Mouse (Mus musculus): Measurements from ENCODE around the gene Mpzl2.
A peak's percentile ranks its signal among the peaks of the same experiment; 100 is the strongest.

Mpzl2 gene

GRCm38 (mm10) chr9:45039499-45039898, at the start of gene Mpzl2:
Gene Mpzl2 (plus strand): TSS chr9:45039799.
- DNase-seq, result no peak

DNA sequence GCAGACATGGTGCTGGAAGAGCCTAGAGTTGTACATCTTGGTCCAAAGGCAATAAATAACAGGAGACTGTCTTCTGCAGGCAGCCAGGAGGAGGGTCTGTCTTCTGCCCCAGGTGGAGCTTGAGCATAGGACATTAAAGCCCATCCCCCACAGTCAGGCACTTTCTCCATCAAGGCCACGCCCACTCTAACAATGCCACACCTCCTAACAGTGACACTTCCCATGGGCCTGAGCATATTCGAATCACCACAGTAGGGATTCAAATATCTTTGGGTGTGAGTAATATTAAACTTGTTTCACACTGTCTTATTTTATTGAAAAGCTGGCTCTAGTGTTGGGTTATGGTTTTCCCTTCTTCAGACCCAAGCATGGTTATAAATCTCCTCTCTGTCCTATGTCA, 47.8 kb upstream of the Mpzl2 start:
- no peak for DNase-seq

DNA sequence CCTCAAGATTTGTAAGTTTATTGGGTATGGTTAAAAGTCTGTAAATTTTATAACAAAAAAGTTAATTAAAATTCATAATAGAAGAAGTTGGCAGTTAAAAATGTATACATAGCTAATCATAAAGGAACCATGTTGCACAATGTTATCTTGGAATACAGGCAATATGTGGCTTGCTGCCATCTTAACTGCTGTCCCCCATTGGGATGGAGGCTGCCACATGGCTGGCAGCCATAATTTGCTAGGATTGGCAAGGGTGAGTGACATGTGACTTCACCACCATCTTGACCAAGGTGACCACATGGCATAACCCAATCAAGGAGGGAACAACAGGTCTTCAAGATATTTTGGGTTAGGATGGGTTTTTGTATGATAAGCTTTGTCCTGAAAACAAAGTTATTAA, 47.3 kb upstream of the Mpzl2 start:
- DNase-seq, result no peak

DNA sequence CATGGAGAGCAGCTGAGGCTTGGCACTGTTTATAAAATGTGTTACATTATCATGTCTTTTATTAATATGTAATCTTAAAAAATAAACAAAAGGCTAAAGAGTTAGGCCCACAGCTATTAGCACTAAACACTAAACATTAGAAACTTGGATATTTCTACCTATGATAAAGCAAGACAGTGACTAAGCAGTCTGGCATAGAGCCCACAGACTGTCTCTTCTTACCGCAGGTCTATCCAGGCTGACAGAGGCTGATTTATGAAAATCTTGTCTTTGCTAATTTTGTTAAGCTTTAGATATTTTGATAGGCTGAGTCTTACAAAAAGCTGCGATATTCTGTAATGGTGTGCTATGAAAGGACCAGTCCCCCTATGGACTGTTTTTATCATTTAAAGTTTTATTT, 46.3 kb upstream of the Mpzl2 start:
- no peak for DNase-seq

- DNase-seq, result no peak
These were observed 44.6 kb upstream of the Mpzl2 start for GRCm38 (mm10) chr9:44994962-44995361.

DNA sequence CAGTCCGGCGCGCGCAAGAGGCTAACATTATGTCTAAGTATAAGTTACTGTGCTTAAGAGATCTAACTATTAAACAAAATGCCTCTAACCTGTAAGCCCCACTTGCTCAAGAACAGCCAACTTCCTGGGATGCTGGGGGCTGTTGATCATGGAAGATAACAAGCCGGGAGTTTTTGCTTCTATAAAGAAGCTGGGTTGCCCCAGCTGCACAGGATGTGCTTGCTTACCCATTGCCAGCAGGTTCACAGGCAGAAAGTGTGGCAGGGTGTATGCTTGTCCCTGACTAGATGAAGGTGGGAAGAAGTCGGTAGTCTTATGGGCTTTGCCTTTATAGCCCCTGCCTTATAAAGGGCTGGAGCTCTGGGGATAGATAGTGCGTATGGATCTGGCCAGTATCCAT, 43.0 kb upstream of the Mpzl2 start:
- DNase-seq, result no peak

DNA sequence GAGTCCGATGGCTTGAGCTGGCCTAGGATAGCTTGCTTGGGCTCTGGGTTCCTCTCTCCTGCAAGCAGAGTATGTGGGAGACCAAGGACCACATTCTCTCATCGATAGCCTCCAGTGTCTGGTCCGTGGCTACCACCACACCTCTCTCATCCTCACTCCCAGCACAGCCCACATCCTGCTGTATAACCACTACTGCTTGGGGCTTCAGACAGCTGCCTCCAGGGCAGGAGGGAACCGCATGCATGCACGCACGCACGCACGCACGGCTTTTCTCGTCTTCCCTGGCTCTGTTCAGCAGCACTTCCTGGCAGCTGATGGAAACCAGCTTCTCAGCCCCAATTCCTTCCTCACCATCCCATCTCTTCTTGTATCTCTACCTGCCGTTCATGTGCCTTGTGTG, 41.5 kb upstream of the Mpzl2 start:
- DNase-seq, result no peak

DNA sequence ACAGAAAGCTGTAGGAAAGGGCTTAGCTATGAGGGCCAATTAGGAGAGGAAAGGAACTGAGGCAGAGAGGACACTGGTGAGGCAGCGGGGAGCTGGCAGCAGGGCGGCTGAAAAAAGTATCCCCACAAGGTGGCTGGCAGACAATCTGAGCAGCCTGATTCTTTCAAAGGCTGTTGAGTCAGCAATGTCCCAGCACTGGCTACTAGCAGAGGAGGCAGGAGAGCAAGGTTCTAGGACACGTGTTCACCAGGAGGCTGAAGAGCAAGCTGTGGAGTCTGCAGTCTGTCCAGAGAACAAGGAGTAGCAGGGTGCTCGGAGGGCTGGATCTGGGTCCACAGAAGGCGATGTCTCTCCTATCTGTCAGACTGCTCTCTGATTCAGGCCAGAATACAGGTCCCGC, 40.4 kb upstream of the Mpzl2 start:
- peak; percentile 37 for DNase-seq

- no peak for DNase-seq
These were observed 39.8 kb upstream of the Mpzl2 start for GRCm38 (mm10) chr9:44999776-45000175.

DNA sequence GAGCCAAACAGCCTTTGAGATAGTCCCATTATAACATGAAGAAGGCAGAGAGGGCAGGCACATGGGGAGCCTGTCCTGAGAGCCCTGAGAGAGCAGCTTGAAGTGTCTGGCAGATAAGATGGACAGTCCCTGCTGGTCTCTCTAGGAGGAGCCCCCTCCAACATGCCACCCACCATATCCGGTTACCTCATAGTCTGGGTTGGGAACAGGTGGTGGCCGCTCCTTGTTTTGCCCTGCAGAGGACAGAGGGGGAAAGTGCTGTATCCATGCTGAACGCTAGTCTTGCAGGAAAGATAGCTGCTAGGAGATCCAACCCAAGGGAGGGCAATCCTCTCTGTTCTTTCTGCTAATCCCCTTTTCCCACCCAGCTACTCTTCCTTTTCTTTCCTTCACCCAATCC, 39.4 kb upstream of the Mpzl2 start:
- no peak for DNase-seq

GRCm38 (mm10) chr9:45007404-45007803, 32.2 kb upstream of the Mpzl2 start:
- no peak for DNase-seq

DNA sequence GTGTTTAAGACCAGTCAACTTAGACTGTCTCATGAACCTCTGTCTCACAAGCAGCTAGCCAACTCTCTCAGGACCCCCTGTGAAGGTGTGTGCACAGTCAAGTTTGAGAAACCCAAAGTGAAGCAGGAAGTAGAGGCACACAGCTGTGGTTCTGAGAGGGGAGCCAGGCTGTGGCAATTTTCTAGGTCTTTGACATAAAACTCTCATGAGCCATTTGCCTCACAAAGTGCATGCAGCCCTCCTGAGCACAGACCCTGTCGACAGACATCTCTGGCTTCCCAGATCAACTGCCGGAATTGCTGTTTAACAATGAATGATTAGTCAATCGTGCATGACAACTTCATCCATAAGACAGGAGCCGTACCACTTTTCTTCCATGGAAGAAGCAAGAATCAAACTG, 31.3 kb upstream of the Mpzl2 start:
- DNase-seq, result no peak

- no peak for DNase-seq
These were observed 30.2 kb upstream of the Mpzl2 start, which contains the start of gene Cd3e for GRCm38 (mm10) chr9:45009180-45010078. Gene Cd3e (minus strand): TSS chr9:45009627.

- DNase-seq, result no peak
These were observed 29.1 kb upstream of the Mpzl2 start for GRCm38 (mm10) chr9:45010461-45010860.

DNA sequence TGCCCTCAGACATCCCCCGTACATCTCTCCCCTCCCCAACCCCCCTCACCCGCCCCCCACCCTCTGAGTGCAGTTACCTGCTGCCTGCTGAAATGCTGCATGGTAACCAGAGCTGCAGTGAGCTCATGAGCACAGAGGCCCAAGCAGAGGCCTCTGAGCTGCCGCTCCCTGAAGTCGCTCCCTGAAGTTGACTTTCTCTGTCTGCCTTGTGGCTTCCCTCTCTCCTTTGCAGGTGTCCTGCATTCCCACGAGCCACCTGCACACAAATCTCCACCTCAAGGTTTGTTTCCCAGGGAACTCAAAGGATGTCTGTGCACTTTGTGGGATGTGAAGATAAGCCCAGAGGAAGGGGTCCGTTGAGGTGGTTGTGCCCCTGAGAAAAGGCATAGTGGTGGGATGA, 28.3 kb upstream of the Mpzl2 start:
- DNase-seq, result no peak

GRCm38 (mm10) chr9:45014879-45015278, 24.7 kb upstream of the Mpzl2 start:
- no peak for DNase-seq

GRCm38 (mm10) chr9:45015841-45016240, 23.8 kb upstream of the Mpzl2 start:
- DNase-seq, result no peak

- DNase-seq, result no peak
These were observed 21.6 kb upstream of the Mpzl2 start for GRCm38 (mm10) chr9:45018031-45018430.

DNA sequence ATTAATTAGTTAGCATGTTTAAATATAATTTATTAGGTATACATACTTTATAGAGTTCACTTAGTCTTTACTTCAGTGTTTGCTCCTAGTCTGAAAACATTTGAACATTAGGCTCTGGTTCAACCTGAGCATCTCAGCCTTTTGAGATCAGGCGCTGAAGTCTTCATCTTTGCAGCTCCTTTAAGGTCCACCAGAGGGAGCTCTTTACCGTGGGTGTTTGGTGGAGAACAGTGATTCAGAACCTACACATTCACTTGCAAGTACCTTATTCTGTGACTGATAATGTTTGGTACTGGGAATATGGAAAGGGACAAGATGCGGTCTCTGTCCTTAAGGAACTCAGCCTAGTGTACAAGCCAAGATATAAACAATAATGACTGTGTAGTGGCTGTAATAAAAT, 16.8 kb upstream of the Mpzl2 start:
- peak; percentile 76 for DNase-seq

DNA sequence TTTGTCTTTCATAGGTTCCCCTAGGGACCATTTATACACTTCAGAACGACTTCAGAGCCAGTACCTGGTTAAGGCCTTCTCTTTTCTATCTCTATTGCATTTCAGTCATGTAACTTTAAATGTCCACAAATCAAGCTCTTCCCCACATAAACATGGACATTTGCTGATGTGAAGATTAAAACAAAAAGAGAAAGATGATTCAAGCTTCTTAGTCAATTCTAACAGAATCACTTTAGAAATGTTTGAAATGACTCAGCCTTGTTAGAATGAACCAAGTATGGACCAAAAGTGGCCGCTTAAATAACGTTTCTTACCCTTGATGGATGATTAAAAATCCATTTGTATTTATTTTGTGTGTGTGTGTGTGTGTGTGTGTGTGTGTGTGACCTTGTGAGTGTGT, 16.0 kb upstream of the Mpzl2 start:
- DNase-seq, result no peak

GRCm38 (mm10) chr9:45024187-45024586, 15.4 kb upstream of the Mpzl2 start:
- no peak for DNase-seq

DNA sequence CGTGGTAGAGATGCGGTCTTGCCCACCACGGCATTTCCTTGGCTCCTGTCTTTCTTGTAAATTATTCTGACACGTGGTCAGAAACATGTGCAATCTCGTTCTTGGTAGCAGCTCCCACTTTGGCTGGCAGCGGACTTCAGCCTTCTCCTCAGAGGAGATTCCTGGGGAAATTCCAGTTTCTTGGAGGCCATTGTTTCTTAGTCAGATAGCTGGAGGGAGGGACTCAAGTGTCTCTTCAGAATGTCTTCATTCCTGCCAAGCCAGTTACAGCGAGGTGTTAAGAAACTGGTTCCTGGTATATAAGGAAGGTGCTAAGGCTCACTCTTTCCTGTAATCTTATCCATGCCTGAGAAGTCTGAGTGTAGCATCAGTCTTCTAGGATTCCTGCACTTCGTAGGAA, 12.2 kb upstream of the Mpzl2 start:
- no peak for DNase-seq

GRCm38 (mm10) chr9:45030341-45030740, 9.3 kb upstream of the Mpzl2 start:
- DNase-seq, result no peak

DNA sequence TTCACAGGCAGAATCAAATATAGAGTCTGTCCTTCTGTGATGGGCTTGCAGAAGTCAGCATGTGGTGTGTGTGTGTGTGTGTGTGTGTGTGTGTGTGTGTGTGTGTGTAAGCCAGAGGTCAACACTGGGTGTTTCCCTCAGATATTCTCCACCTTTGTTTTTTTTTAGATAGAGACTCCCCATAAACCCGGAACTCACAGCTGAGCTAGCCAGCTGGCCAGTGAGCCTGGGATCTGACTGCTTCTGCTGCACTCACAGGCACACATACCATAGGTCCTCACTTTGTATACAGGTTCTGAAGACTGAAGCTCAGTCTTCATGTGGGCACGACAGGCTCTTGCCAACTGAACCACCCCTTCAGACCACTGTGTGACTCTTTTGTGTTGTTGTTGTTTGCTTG, 7.3 kb upstream of the Mpzl2 start:
- DNase-seq, result no peak

DNA sequence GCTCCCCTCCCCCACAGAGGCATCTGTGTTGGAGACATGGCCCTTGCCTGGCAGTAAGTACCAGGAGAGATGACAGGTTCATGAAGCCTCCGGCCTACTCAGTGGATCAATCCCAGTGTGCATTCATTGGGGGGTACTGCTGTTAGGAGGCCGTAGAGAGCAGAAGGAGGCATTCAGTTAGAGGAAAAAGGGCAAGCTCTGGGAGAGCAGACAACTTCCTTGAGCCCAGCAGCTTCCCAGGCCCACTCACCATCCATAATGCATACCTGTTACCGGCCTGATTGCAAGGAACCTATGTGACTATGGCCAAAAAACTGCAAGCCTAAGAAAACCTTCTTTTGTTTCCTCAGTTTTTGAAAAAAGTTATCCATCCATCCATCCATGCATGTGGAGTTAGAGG, 5.1 kb upstream of the Mpzl2 start:
- DNase-seq, result no peak

Data from kidney, postnatal 10 days (tissue).